Comparison of ENCODE assay signal across 8 mouse cellular contexts in the genomic region with DNA sequence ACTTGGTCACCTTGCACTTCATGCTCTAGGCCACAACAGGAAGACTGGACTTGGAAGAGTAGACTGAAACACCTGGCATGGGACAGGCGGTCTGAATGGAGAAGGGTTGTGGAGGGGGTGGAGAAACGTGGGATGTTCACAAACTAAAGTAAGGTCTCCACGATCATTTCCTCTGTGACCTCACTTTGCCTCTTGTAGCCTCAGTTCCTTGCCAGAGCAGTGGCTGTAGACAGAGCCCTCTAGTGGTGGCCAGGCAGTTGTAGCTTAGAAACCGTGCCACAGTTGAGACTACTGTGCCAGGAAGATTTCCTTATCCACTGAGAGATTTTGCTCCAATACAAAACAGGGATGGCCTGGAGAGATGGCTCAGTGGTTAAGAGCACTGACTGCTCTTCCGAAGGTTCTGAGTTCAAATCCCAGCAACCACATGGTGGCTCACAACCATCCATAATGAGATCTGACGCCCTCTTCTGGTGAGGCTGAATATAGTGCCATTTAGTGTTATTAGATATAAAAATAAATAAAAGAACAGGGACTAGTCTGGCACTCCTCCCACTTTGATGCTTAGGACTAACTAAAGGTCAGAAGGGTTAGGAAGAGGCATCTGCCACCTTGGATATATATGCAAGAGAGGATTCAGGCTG. TPM values are rescaled to one million over a fixed set of nuclear protein-coding genes. Genes with fewer than 3 reads are reported as not detected.
DNase-seq lines count a peak whose midpoint lies in the region; ATAC-seq and TF ChIP-seq lines count a peak whose summit lies in the region.

No protein-coding gene starts in this region.

- no peak for DNase-seq in layer of hippocampus, adult 2 months (ENCODE audit: low spot score in 2 of 2)
- no peak for DNase-seq in layer of hippocampus, postnatal 25 days (ENCODE audit: extremely low spot score in 1 of 2, low spot score in 1 of 2)
- DNase-seq in MN1 (ENCODE audit: low spot score) = peak; percentile 75
- DNase-seq in cerebellum, postnatal 14 days = peak; percentile 64 to 67
- DNase-seq in mesoderm, embryonic 11.5 days (ENCODE audit: low read depth, low spot score) = peak; percentile 54
- no peak for DNase-seq in frontal cortex, postnatal 14 days (ENCODE audit: low spot score in 2 of 2)
- DNase-seq in layer of hippocampus, adult 9-11 months = no peak

- ATAC-seq in hematopoietic stem cell, adult 5-6 weeks (replicated peaks in 1 of 2; ENCODE audit: insufficient read depth in 1 of 2, low FRiP score in 2 of 2, low TSS enrichment in 1 of 2, low read depth in 1 of 2, poor library complexity in 2 of 2, severe bottlenecking in 2 of 2) = peak; percentile 47 to 60; a peak in 2 of 4 replicates

- peak; percentile 82 for TF ChIP-seq CTCF in layer of hippocampus, adult 2 months (conservative IDR thresholded peaks at IDR 0.05)

- H3K4me3 ChIP-seq in layer of hippocampus, adult 2 months = no peak overlapping the region

- no peak overlapping the region for H3K27ac ChIP-seq in layer of hippocampus, adult 2 months

RNA-seq across cellular contexts. Expression of a gene that starts 7.6 kb away (rescaled TPM):
- total RNA-seq in layer of hippocampus, adult 2 months (2021) = not detected
- not detected for total RNA-seq in layer of hippocampus, postnatal 25 days (2021)
- 14.5 and 33.5 TPM in 2 replicates for total RNA-seq in hematopoietic stem cell, adult 5-6 weeks (2017)

RNA-seq across cellular contexts. Expression of a gene that starts 20.0 kb away (rescaled TPM):
- total RNA-seq in layer of hippocampus, adult 2 months (2021) = 1 to 10 TPM; 1.3 to 2.3 TPM
- 1 to 10 TPM; 1.0 to 2.2 TPM for total RNA-seq in layer of hippocampus, postnatal 25 days (2021)
- total RNA-seq in hematopoietic stem cell, adult 5-6 weeks (2017) = 2.3 and 6.6 TPM in 2 replicates

RNA-seq across cellular contexts. Expression of a gene that starts 25.6 kb away (rescaled TPM):
- total RNA-seq in layer of hippocampus, adult 2 months (2021) = under 1 TPM in 1 of 2 experiments, not detected in 1; 0.26 TPM
- total RNA-seq in layer of hippocampus, postnatal 25 days (2021) = under 1 TPM; 0.12 to 0.31 TPM
- total RNA-seq in hematopoietic stem cell, adult 5-6 weeks (2017) = 1.3 TPM in 1 of 2 replicates, not detected in the other

RNA-seq across cellular contexts. Expression of a gene that starts 40.9 kb away (rescaled TPM):
- 100 to 1,000 TPM; 191 to 194 TPM for total RNA-seq in layer of hippocampus, adult 2 months (2021)
- 100 to 1,000 TPM; 180 to 193 TPM for total RNA-seq in layer of hippocampus, postnatal 25 days (2021)
- total RNA-seq in hematopoietic stem cell, adult 5-6 weeks (2017) = 151 and 176 TPM in 2 replicates

RNA-seq across cellular contexts. Expression of a gene that starts 41.1 kb away (rescaled TPM):
- 10 to 100 TPM in 1 of 2 experiments, 1 to 10 TPM in 1; 9.3 to 10.1 TPM for total RNA-seq in layer of hippocampus, adult 2 months (2021)
- total RNA-seq in layer of hippocampus, postnatal 25 days (2021) = 10 to 100 TPM; 10.4 to 11.2 TPM
- total RNA-seq in hematopoietic stem cell, adult 5-6 weeks (2017) = 8.6 and 11.8 TPM in 2 replicates

Comparison
In these comparisons a context has a peak if more than half of its experiments do, and no peak if none do; other contexts are left out.
1. DNase-seq: peak in MN1 (single experiment), cerebellum, postnatal 14 days (2 of 2) and mesoderm, embryonic 11.5 days (single experiment); none in layer of hippocampus, adult 2 months (0 of 2), layer of hippocampus, postnatal 25 days (0 of 2), frontal cortex, postnatal 14 days (0 of 2) and layer of hippocampus, adult 9-11 months (single experiment).
2. RNA of a gene that starts 7.6 kb away (total RNA-seq): 14.5 to 33.5 TPM in hematopoietic stem cell, adult 5-6 weeks; not detected in layer of hippocampus, postnatal 25 days and not detected in layer of hippocampus, adult 2 months; every median in the first group is over 10 times any median in the second.